Mouse (Mus musculus): ENCODE measurements at regions not wholly inside any gene's neighbourhood (a gene's known extent, or its start where the extent isn't known, plus 50 kb on each side); places are given as distances from the start of the nearest gene placed in this dataset.

DNA sequence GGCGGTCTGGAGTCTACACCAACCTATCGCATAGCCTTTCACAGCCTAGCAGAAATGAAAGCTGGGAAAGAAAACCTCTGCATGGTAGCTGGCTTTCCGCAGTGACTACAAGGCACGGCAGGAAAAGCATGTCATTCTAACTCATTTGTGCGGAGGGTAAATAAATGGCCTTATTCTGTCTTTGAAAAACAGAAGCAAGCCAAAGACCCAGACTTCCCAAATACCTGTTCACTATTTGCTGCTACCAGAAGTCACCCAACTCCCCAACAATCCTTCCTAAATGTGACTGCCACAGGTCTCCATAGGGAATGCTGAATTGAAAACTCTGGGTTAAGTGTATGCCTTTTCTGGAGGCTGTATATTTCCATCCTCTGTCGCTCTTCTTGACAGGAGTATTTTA, 258.0 kb upstream of the Atp10a start:
- Histone ChIP-seq H3K27me3 (ENCODE audit: control insufficient read depth, insufficient read depth, low read length) (no peaks in the 10 kb centered on the region), H3K4me1 (ENCODE audit: control insufficient read depth, insufficient read depth, low read length) (peaks cover 2% of the 10 kb centered on the region), H3K36me3 (ENCODE audit: control insufficient read depth, insufficient read depth, low read length) (peaks cover 2% of the 10 kb centered on the region; the same call in 1 of the 2 replicates), H3K27ac (no peak overlapping the region), H3K79me2 (replicated peaks; ENCODE audit: control insufficient read depth, insufficient read depth, low read length) (no peaks in the 10 kb centered on the region), H3K9ac (ENCODE audit: low read depth, low read length) (no peak overlapping the region), H3K4me3 (peak overlapping the region; percentile 53; the same call in 1 of the 2 replicates)
- no peak for TF ChIP-seq POLR2A (IDR thresholded peaks at IDR 0.05; ENCODE audit: insufficient read depth, low read depth, low read length)
- no peak for TF ChIP-seq CTCF (IDR thresholded peaks at IDR 0.05)
- TF ChIP-seq EP300 (IDR thresholded peaks at IDR 0.05; ENCODE audit: insufficient read depth, low read depth, low read length), result no peak
- intact Hi-C loops (cut with DNase I), result no loop called here
- 33% methylated on average over 6 of the region's 6 CpGs for WGBS
- DNase-seq, result no peak

DNA sequence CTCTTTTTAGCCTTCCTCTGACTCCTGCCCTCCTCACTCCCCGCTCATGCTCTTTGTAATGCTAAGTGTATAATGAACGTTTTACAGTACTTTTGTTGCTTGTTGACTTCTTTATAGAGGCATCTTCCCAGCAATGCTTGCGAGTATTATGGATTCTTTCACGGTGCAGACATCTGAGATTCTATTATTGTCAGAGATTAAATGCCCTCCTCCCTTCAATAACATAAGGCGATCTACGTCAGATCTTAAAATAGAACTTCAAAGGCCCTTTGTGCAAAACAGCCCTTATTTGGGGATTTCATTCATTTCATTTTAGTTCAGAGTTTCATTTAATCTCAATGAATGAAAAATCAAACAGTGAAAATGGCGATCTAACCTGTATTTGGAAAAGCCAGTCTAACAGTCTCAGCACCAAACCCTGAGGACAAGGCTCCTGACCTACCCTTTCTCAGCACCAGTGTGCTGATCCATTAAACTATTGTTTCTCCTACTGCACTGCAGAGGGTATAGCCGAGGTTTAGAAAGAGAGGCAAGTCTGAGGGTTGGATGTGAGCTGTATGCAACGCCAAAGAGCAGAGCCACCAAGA, 257.3 kb upstream of the Atp10a start:
- peaks cover 2% of the 10 kb centered on the region for H3K4me1 ChIP-seq (ENCODE audit: control insufficient read depth, insufficient read depth, low read length)
- no peaks in the 10 kb centered on the region for H3K79me2 ChIP-seq (replicated peaks; ENCODE audit: control insufficient read depth, insufficient read depth, low read length)
- no peak for DNase-seq
- no peak for TF ChIP-seq CTCF (IDR thresholded peaks at IDR 0.05)
- no peak for TF ChIP-seq EP300 (IDR thresholded peaks at IDR 0.05; ENCODE audit: insufficient read depth, low read depth, low read length)
- no peak for TF ChIP-seq POLR2A (IDR thresholded peaks at IDR 0.05; ENCODE audit: insufficient read depth, low read depth, low read length)
- H3K9ac ChIP-seq (ENCODE audit: low read depth, low read length), result peak overlapping the region; percentile 59
- peak overlapping the region; percentile 80 for H3K27ac ChIP-seq
- peak overlapping the region; percentile 53 for H3K4me3 ChIP-seq
- 4% methylated on average over 9 of the region's 9 CpGs for WGBS
- H3K27me3 ChIP-seq (ENCODE audit: control insufficient read depth, insufficient read depth, low read length), result no peaks in the 10 kb centered on the region
- intact Hi-C loops (cut with DNase I), result no loop called here
- H3K36me3 ChIP-seq (ENCODE audit: control insufficient read depth, insufficient read depth, low read length), result peaks cover 2% of the 10 kb centered on the region; the same call in 1 of the 2 replicates

DNA sequence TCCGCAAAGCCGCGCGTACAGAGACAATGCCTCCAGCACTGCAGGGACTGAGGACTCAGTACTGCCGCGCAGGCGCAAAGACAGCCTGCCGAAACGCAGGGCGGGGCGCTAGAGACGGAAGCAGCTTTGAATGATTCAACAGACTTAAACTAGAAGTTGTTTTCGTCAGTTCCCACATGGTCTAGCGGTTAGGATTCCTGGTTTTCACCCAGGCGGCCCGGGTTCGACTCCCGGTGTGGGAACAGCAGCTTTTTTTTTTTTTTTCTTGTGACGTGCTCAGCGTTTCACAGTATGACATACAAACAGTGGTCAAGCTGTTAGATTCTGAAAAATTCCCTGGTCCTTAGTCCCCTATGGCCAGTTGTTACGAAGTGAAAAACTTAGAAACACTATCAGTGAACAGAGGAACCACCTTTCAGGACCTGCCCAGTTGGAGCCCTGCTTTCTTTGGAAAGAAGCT, 256.8 kb upstream of the Atp10a start:
- peak; percentile 91 to 94 for DNase-seq
- intact Hi-C loops (cut with DNase I), result no loop called here
- WGBS, result under 1% methylated on average over 21 of the region's 21 CpGs
- TF ChIP-seq POLR2A (IDR thresholded peaks at IDR 0.05; ENCODE audit: insufficient read depth, low read depth, low read length) (peak; percentile 77), CTCF (IDR thresholded peaks at IDR 0.05) (no peak), EP300 (IDR thresholded peaks at IDR 0.05; ENCODE audit: insufficient read depth, low read depth, low read length) (peak; percentile 74)
- Histone ChIP-seq H3K4me3 (peak overlapping the region; percentile 53), H3K27me3 (ENCODE audit: control insufficient read depth, insufficient read depth, low read length) (no peaks in the 10 kb centered on the region), H3K27ac (peak overlapping the region; percentile 80), H3K79me2 (replicated peaks; ENCODE audit: control insufficient read depth, insufficient read depth, low read length) (no peaks in the 10 kb centered on the region), H3K9ac (ENCODE audit: low read depth, low read length) (peak overlapping the region; percentile 59), H3K36me3 (ENCODE audit: control insufficient read depth, insufficient read depth, low read length) (peaks cover 2% of the 10 kb centered on the region; the same call in 1 of the 2 replicates), H3K4me1 (ENCODE audit: control insufficient read depth, insufficient read depth, low read length) (peaks cover 2% of the 10 kb centered on the region)

- peak overlapping the region; percentile 36 for H3K27ac ChIP-seq
- intact Hi-C loops (cut with DNase I), result no loop called here
- peaks cover 2% of the 10 kb centered on the region for H3K4me1 ChIP-seq (ENCODE audit: control insufficient read depth, insufficient read depth, low read length)
- H3K9ac ChIP-seq (ENCODE audit: low read depth, low read length), result peak overlapping the region; percentile 32; the same call in 1 of the 2 replicates
- DNase-seq, result no peak
- no peak for TF ChIP-seq CTCF (IDR thresholded peaks at IDR 0.05)
- TF ChIP-seq POLR2A (IDR thresholded peaks at IDR 0.05; ENCODE audit: insufficient read depth, low read depth, low read length), result no peak
- no peak for TF ChIP-seq EP300 (IDR thresholded peaks at IDR 0.05; ENCODE audit: insufficient read depth, low read depth, low read length)
- no peaks in the 10 kb centered on the region for H3K27me3 ChIP-seq (ENCODE audit: control insufficient read depth, insufficient read depth, low read length)
- H3K4me3 ChIP-seq, result peak overlapping the region; percentile 53
- 52% methylated on average over 5 of the region's 5 CpGs for WGBS
- no peaks in the 10 kb centered on the region for H3K79me2 ChIP-seq (replicated peaks; ENCODE audit: control insufficient read depth, insufficient read depth, low read length)
- peaks cover 2% of the 10 kb centered on the region; the same call in 1 of the 2 replicates for H3K36me3 ChIP-seq (ENCODE audit: control insufficient read depth, insufficient read depth, low read length)
Measured at GRCm38 (mm10) chr7:58399651-58400050, 256.3 kb upstream of the Atp10a start.

DNA sequence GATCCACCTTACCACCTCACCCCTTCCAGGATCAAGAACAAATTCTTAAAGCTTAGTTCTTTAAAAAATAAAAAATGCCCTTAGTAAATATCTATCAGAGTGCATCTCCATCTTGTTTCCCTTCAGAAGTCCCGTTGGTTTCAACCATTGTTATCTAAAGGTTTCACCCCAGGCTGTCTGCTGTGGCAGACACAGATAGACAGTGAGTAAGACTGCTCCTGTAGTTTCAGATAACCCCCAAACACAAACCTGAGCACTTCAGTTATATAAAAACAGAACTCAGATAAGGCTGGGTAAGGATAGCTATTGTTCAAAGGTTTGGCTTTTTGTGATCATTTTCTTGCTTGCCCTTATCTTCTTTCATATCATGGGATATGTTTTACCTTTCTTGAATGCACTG, 255.4 kb upstream of the Atp10a start:
- Histone ChIP-seq H3K79me2 (replicated peaks; ENCODE audit: control insufficient read depth, insufficient read depth, low read length) (no peaks in the 10 kb centered on the region), H3K4me1 (ENCODE audit: control insufficient read depth, insufficient read depth, low read length) (peaks cover 2% of the 10 kb centered on the region), H3K27me3 (ENCODE audit: control insufficient read depth, insufficient read depth, low read length) (no peaks in the 10 kb centered on the region), H3K4me3 (no peak overlapping the region), H3K27ac (no peak overlapping the region), H3K9ac (ENCODE audit: low read depth, low read length) (no peak overlapping the region), H3K36me3 (ENCODE audit: control insufficient read depth, insufficient read depth, low read length) (peaks cover 2% of the 10 kb centered on the region; the same call in 1 of the 2 replicates)
- intact Hi-C loops (cut with DNase I), result no loop called here
- 13% methylated on average over 1 of the region's 1 CpGs for WGBS
- no peak for DNase-seq
- TF ChIP-seq CTCF (IDR thresholded peaks at IDR 0.05) (no peak), EP300 (IDR thresholded peaks at IDR 0.05; ENCODE audit: insufficient read depth, low read depth, low read length) (no peak), POLR2A (IDR thresholded peaks at IDR 0.05; ENCODE audit: insufficient read depth, low read depth, low read length) (no peak)

GRCm38 (mm10) chr7:58436888-58437625, 218.9 kb upstream of the Atp10a start:
- 26% methylated on average over 2 of the region's 2 CpGs for WGBS
- Histone ChIP-seq H3K27me3 (ENCODE audit: control insufficient read depth, insufficient read depth, low read length) (no peaks in the 10 kb centered on the region), H3K36me3 (ENCODE audit: control insufficient read depth, insufficient read depth, low read length) (no peaks in the 10 kb centered on the region), H3K4me3 (no peak overlapping the region), H3K79me2 (replicated peaks; ENCODE audit: control insufficient read depth, insufficient read depth, low read length) (no peaks in the 10 kb centered on the region), H3K27ac (no peak overlapping the region), H3K9ac (ENCODE audit: low read depth, low read length) (no peak overlapping the region), H3K4me1 (ENCODE audit: control insufficient read depth, insufficient read depth, low read length) (no peaks in the 10 kb centered on the region)
- intact Hi-C loops (cut with DNase I), result no loop called here
- DNase-seq, result no peak
- TF ChIP-seq CTCF (IDR thresholded peaks at IDR 0.05) (no peak), EP300 (IDR thresholded peaks at IDR 0.05; ENCODE audit: insufficient read depth, low read depth, low read length) (no peak), POLR2A (IDR thresholded peaks at IDR 0.05; ENCODE audit: insufficient read depth, low read depth, low read length) (no peak)

Measured in heart, adult 2 months (tissue).